Mouse (Mus musculus) left cerebral cortex, postnatal 36 days (tissue): ENCODE measurements around the gene Trp53tg5. TPM values are rescaled to one million over a fixed set of nuclear protein-coding genes. Genes with fewer than 3 reads are reported as not detected.

Source experiments
- DNase-seq, 2 experiments: peaks; one replicate each; pipeline ENCODE4 v3.0.0; 2021 to 2022; ENCODE audit warnings: low spot score in 2 of 2, mixed read lengths in 1 of 2
- intact Hi-C: fragments of 180-260 bp; cut with DNase I; formaldehyde crosslinking; loops from one replicate; pipeline ENCODE4 v1.15.1; 2025
- total RNA-seq, 2 experiments: library from RNA; stranded (reverse); gene quantifications; 2 replicates each; pipeline ENCODE4 v1.2.3; 2021

Gene Trp53tg5
- total RNA-seq, 2 experiments from 2014 or later = not detected

- intact Hi-C loops = no loop called here
- DNase-seq = peak; percentile 87 to 89
Observed at GRCm38 (mm10) chr2:164454846-164455245, 18.7 kb downstream of the Trp53tg5 start.

- DNase-seq = no peak
- intact Hi-C loops = no loop called here
Observed at GRCm38 (mm10) chr2:164453887-164454500, 19.5 kb downstream of the Trp53tg5 start.

GRCm38 (mm10) chr2:164453047-164453757 is 20.3 kb downstream of the Trp53tg5 start:
- intact Hi-C loops = no loop called here

GRCm38 (mm10) chr2:164452000-164452676 is 21.4 kb downstream of the Trp53tg5 start:
- no peak for DNase-seq
- intact Hi-C loops = no loop called here

More at GRCm38 (mm10) chr2:164453047-164453757, 20.3 kb downstream of the Trp53tg5 start:
- DNase-seq = no peak

- no peak for DNase-seq
Observed at GRCm38 (mm10) chr2:164449341-164450042, 24.0 kb downstream of the Trp53tg5 start.

GRCm38 (mm10) chr2:164448921-164449320 is 24.6 kb downstream of the Trp53tg5 start:
- intact Hi-C loops = no loop called here
- DNase-seq = no peak

More at GRCm38 (mm10) chr2:164449341-164450042, 24.0 kb downstream of the Trp53tg5 start:
- intact Hi-C loops = no loop called here

GRCm38 (mm10) chr2:164448140-164448539 is 25.4 kb downstream of the Trp53tg5 start:
- intact Hi-C loops = no loop called here
- no peak for DNase-seq

GRCm38 (mm10) chr2:164446086-164446469 is 27.4 kb downstream of the Trp53tg5 start:
- intact Hi-C loops = no loop called here
- DNase-seq = no peak

- intact Hi-C loops = no loop called here
Observed at GRCm38 (mm10) chr2:164445399-164446085, 28.0 kb downstream of the Trp53tg5 start.

GRCm38 (mm10) chr2:164444701-164445100 is 28.8 kb downstream of the Trp53tg5 start:
- intact Hi-C loops = no loop called here
- no peak for DNase-seq

More at GRCm38 (mm10) chr2:164445399-164446085, 28.0 kb downstream of the Trp53tg5 start:
- DNase-seq = no peak

GRCm38 (mm10) chr2:164443460-164444000 is 30.0 kb downstream of the Trp53tg5 start, which contains the start of gene Sdc4:
Sdc4 (minus strand) TSS chr2:164443887.
- no peak for DNase-seq
- intact Hi-C loops = no loop called here

- DNase-seq = peak; percentile 65 to 73
- intact Hi-C loops = no loop called here
Observed at GRCm38 (mm10) chr2:164443051-164443437, 30.5 kb downstream of the Trp53tg5 start.

- DNase-seq = no peak
- intact Hi-C loops = no loop called here
Observed at GRCm38 (mm10) chr2:164442315-164443050, 31.0 kb downstream of the Trp53tg5 start.

GRCm38 (mm10) chr2:164441731-164442130 is 31.8 kb downstream of the Trp53tg5 start:
- no peak for DNase-seq
- intact Hi-C loops = no loop called here

- intact Hi-C loops = no loop called here
Observed at GRCm38 (mm10) chr2:164441155-164441554, 32.4 kb downstream of the Trp53tg5 start.

GRCm38 (mm10) chr2:164440314-164440713 is 33.2 kb downstream of the Trp53tg5 start:
- no peak for DNase-seq
- intact Hi-C loops = no loop called here

More at GRCm38 (mm10) chr2:164441155-164441554, 32.4 kb downstream of the Trp53tg5 start:
- no peak for DNase-seq

GRCm38 (mm10) chr2:164439001-164439421 is 34.5 kb downstream of the Trp53tg5 start:
- DNase-seq = peak; percentile 33 to 36
- intact Hi-C loops = no loop called here

- intact Hi-C loops = no loop called here
- DNase-seq = no peak
Observed at GRCm38 (mm10) chr2:164438257-164438656, 35.3 kb downstream of the Trp53tg5 start.
